In genomic region chr13:36293511-36293910, GRCm38 (mm10) we compare ENCODE assay signal across 17 mouse cellular contexts.
A peak's percentile ranks its signal among the peaks of the same experiment; 100 is the strongest.
DNase-seq lines count a peak whose midpoint lies in the region; ATAC-seq and TF ChIP-seq lines count a peak whose summit lies in the region.
"Had no signal": no experiment of that assay in that cellular context is flagged by ENCODE, and none has a peak within 500 bp of the region (broad histone marks: within the 10 kb centered on the region; RNA-seq: fewer than 3 reads in every experiment).

No protein-coding gene starts in this region.

- no peaks in the 10 kb centered on the region for H3K27me3 ChIP-seq in forebrain, postnatal 0 days (ENCODE audit: insufficient read depth, low read length)
- no peaks in the 10 kb centered on the region for H3K27me3 ChIP-seq in neural tube, embryonic 14.5 days (ENCODE audit: control insufficient read depth, insufficient read depth, low read length)
- H3K27me3 ChIP-seq: CH12.LX had no signal

- WGBS in forebrain, postnatal 0 days = 16% methylated on average over 3 of the region's 3 CpGs
- WGBS in neural tube, embryonic 14.5 days = 40% methylated on average over 3 of the region's 3 CpGs

- 0 out of 2 replicates have a peak overlapping the region, but pooled peaks have one; percentile 3 for H3K4me2 ChIP-seq in forebrain, postnatal 0 days (ENCODE audit: low read depth)
- H3K4me2 ChIP-seq in neural tube, embryonic 14.5 days (ENCODE audit: low read depth, low read length) = no peak overlapping the region
- H3K4me2 ChIP-seq: kidney, embryonic 15.5 days had no signal

- peak overlapping the region; percentile 64 for H3K27ac ChIP-seq in forebrain, postnatal 0 days (ENCODE audit: low read depth, low read length)
- peak overlapping the region; percentile 2; the same call in 1 of the 2 replicates for H3K27ac ChIP-seq in neural tube, embryonic 14.5 days (ENCODE audit: low read depth, low read length)
- H3K27ac ChIP-seq: heart, embryonic 10.5 days; kidney, embryonic 15.5 days had no signal

- no peaks in the 10 kb centered on the region for H3K36me3 ChIP-seq in forebrain, postnatal 0 days (ENCODE audit: insufficient read depth)
- no peaks in the 10 kb centered on the region for H3K36me3 ChIP-seq in neural tube, embryonic 14.5 days (ENCODE audit: control insufficient read depth, insufficient read depth, low read length)
- H3K36me3 ChIP-seq: heart, embryonic 10.5 days; kidney, embryonic 15.5 days had no signal

- no peak overlapping the region for H3K4me3 ChIP-seq in forebrain, postnatal 0 days (ENCODE audit: low read depth, low read length)
- no peak overlapping the region for H3K4me3 ChIP-seq in neural tube, embryonic 14.5 days (ENCODE audit: low read depth, low read length)
- H3K4me3 ChIP-seq: erythroblast, embryonic 14.5 days; heart, embryonic 10.5 days; kidney, embryonic 15.5 days had no signal

- no peak for TF ChIP-seq CTCF in forebrain, postnatal 0 days (IDR thresholded peaks at IDR 0.05; ENCODE audit: low read depth)

- H3K4me1 ChIP-seq in forebrain, postnatal 0 days (ENCODE audit: insufficient read depth) = peaks cover 14% of the 10 kb centered on the region
- no peaks in the 10 kb centered on the region; the same call in 1 of the 2 replicates for H3K4me1 ChIP-seq in neural tube, embryonic 14.5 days (ENCODE audit: control insufficient read depth, insufficient read depth, low read length)

- no peaks in the 10 kb centered on the region for H3K9me3 ChIP-seq in forebrain, postnatal 0 days (ENCODE audit: low read length)
- no peaks in the 10 kb centered on the region for H3K9me3 ChIP-seq in neural tube, embryonic 14.5 days (ENCODE audit: control insufficient read depth, low read length)
- H3K9me3 ChIP-seq: heart, embryonic 10.5 days; kidney, embryonic 15.5 days had no signal

- 0 out of 2 replicates have a peak overlapping the region, but pooled peaks have one; percentile 14 for H3K9ac ChIP-seq in forebrain, postnatal 0 days
- H3K9ac ChIP-seq in neural tube, embryonic 14.5 days (replicated peaks; ENCODE audit: low read depth, low read length) = no peak overlapping the region
- H3K9ac ChIP-seq: kidney, embryonic 15.5 days had no signal

- ATAC-seq in forebrain, postnatal 0 days = peak; percentile 81
- peak; percentile 54; the same call in 1 of the 2 replicates for ATAC-seq in neural tube, embryonic 14.5 days (ENCODE audit: low read depth)

- DNase-seq in cerebellum, postnatal 10 days = peak; percentile 61 to 82
- no peak for DNase-seq in cerebellum, adult 8-10 months
- peak; percentile 24 to 39 for DNase-seq in layer of hippocampus, postnatal 10 days (ENCODE audit: low spot score in 2 of 2)
- no peak for DNase-seq in layer of hippocampus, adult 9-10 months (ENCODE audit: low spot score)
- DNase-seq in forebrain, postnatal 0 days = peak; percentile 67
- DNase-seq in gastrocnemius, postnatal 10 days = no peak
- DNase-seq in kidney, adult 8-10 months = no peak
- DNase-seq: cerebellum, adult 18-20 months; layer of hippocampus, adult 9-11 months; lung, postnatal 4 days; right cerebral cortex, postnatal 14 days; thymus, adult 2 months had no signal

Comparison
In these comparisons a context has a peak if more than half of its experiments do, and no peak if none do; other contexts are left out.
1. DNase-seq: peak in cerebellum, postnatal 10 days (2 of 2), layer of hippocampus, postnatal 10 days (2 of 2) and forebrain, postnatal 0 days (single experiment); none in cerebellum, adult 8-10 months (single experiment), layer of hippocampus, adult 9-10 months (single experiment), gastrocnemius, postnatal 10 days (single experiment) and kidney, adult 8-10 months (0 of 2).